Mouse (Mus musculus) olfactory bulb, adult 2 months (tissue): ENCODE data around the gene Acvr2a. TPM values are rescaled to one million over a fixed set of nuclear protein-coding genes. Genes with fewer than 3 reads are reported as not detected.

Experiments used
- H3K27ac ChIP-seq: fragments of 200-500 bp; 2 replicates; pipeline ENCODE4 v1.5.1; 2012; ENCODE audit warnings: low read depth, low read length; ENCODE audit not compliant: insufficient read depth
- H3K4me1 ChIP-seq: fragments of 200-500 bp; 2 replicates; pipeline ENCODE4 v1.6.1; 2012; ENCODE audit warnings: low read length; ENCODE audit not compliant: control insufficient read depth, insufficient read depth
- H3K4me3 ChIP-seq: fragments of 200-500 bp; 2 replicates; pipeline ENCODE4 v1.5.1; 2012; ENCODE audit warnings: mild to moderate bottlenecking, low read depth, low read length, moderate library complexity; ENCODE audit not compliant: insufficient read depth
- CTCF ChIP-seq: fragments of 200-500 bp; IDR thresholded peaks from 2 replicates; pipeline ENCODE4 v1.5.1; 2012; ENCODE audit warnings: low read depth, mild to moderate bottlenecking, low read length, moderate library complexity; ENCODE audit not compliant: insufficient read depth
- POLR2A ChIP-seq: fragments of 200-500 bp; IDR thresholded peaks from 2 replicates; pipeline ENCODE4 v1.6.1; 2012; ENCODE audit warnings: mild to moderate bottlenecking, low read depth, low read length, moderate library complexity; ENCODE audit not compliant: insufficient read depth
- WGBS: fragments of 180-500 bp; shearing (Covaris S2); methylation state at CpG from one replicate; pipeline ENCODE4 v1.1.7; 2018; 5-methylcytosine and 5-hydroxymethylcytosine counted together
- polyA plus RNA-seq: library from polyadenylated mRNA; stranded (reverse); fragments of >200 nt; gene quantifications from 2 replicates; pipeline ENCODE4 v1.2.4, GENCODE M21; 2012; ENCODE audit warnings: low replicate concordance; ENCODE audit not compliant: missing spikeins, insufficient read depth, insufficient read length

The Acvr2a gene
- polyA plus RNA-seq, 1 experiment: not detected

DNA sequence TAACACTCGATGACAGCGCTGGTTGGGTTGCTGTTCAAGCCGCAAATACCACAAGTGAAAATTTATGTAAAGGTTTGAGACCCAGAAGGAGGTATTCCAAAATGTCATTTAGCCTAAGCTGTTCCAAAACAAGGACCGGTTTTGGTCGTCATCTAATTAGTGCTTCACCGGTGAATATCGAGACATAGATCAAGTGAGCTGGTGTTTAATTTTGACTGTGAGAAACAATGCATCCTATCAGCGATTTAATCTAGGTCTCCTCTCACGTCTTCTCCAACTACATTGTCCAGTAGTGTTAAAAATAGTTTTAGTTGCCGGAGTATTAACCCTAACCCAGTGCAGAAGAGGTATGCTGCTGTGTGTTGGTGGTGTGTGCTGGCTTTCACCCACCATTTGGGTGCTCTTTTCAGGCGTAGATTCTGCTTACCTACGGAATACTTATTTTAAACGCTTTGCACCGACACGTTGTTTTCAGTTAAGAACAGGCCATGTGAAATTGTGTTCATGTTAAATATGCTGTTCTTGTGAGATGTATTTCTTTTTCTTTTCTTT lies 1.2 kb downstream of the Acvr2a start:
- H3K4me1 ChIP-seq: no peaks in the 10 kb centered on the region
- H3K4me3 ChIP-seq: peak overlapping the region; percentile 98
- TF ChIP-seq CTCF: no peak
- no peak for TF ChIP-seq POLR2A
- H3K27ac ChIP-seq: no peak overlapping the region; the same call in 1 of the 2 replicates
- WGBS: 3% methylated on average over 15 of the region's 15 CpGs

- H3K4me3 ChIP-seq: 0 out of 2 replicates have a peak overlapping the region, but pooled peaks have one; percentile 18
- H3K4me1 ChIP-seq: no peaks in the 10 kb centered on the region
- 27% methylated on average over 9 of the region's 9 CpGs for WGBS
- no peak overlapping the region for H3K27ac ChIP-seq
- no peak for TF ChIP-seq POLR2A
- TF ChIP-seq CTCF: no peak
Observed at GRCm38 (mm10) chr2:48816141-48817028, 2.5 kb downstream of the Acvr2a start.

DNA sequence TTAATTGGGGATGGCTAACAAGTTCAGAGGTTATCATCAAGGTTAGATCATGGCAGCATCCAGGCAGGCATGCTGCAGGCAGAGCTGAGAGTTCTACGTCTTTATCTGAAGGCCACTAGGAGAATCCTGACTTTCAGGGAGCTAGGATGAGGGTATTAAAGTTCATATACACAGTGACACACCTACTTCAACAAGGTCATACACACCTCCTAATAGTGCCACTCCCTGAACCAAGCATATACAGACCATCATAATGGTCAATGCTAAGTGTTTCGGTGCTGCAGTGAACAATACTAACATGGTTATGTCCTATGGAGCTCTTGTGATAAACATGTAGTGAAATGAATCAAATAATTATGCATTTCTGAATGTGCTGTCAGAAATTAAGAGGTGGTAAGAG lies 12.0 kb downstream of the Acvr2a start:
- Histone ChIP-seq H3K27ac (no peak overlapping the region), H3K4me1 (no peaks in the 10 kb centered on the region), H3K4me3 (no peak overlapping the region)
- TF ChIP-seq POLR2A (no peak), CTCF (no peak)
- WGBS: 100% methylated on average over 2 of the region's 2 CpGs

DNA sequence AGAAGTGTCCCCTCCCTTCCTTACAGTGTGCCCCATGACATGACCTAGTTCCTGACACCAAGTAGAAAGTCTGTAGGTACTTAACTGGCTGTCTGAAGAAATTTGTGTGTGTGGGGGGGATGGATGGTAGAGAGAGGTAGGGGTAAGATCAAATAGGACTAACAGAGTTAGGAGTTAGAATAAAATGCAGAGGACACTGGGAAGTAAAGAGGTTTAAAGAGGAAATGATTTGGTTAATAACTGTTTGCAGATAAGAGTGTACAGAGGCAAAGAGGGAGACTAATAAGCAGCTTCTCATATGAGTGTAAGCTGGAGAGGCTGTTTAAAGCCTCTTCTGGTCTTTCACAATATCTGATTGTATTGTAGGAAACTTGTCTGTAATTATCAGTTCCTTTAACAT lies 12.5 kb downstream of the Acvr2a start:
- TF ChIP-seq POLR2A: no peak
- no peak for TF ChIP-seq CTCF
- no peak overlapping the region for H3K4me3 ChIP-seq
- H3K4me1 ChIP-seq: no peaks in the 10 kb centered on the region
- no peak overlapping the region for H3K27ac ChIP-seq

- Histone ChIP-seq H3K4me1 (no peaks in the 10 kb centered on the region), H3K4me3 (no peak overlapping the region), H3K27ac (no peak overlapping the region)
- 92% methylated on average over 2 of the region's 2 CpGs for WGBS
- TF ChIP-seq POLR2A: no peak
- no peak for TF ChIP-seq CTCF
Observed at GRCm38 (mm10) chr2:48830492-48830891, 16.6 kb downstream of the Acvr2a start.

DNA sequence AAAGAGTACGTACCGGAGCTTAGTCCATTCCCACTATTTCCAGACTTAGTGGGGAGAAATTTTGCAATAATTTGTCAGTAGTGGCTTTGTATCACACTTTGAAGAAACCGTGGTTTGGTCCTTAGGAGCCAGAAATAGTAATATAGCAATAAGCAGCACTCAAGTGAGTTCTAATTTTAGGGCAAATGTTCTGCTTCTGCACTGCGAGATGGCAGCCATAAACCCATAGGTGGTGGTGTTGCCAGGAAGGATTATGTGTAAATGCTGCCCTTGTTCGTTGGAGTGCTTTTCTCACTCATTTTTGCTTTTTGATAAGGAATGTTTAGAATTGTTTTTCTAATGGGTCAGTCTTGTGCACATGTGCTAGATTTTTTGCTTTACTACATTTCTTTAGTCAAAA lies 18.4 kb downstream of the Acvr2a start:
- Histone ChIP-seq H3K27ac (no peak overlapping the region), H3K4me1 (no peaks in the 10 kb centered on the region), H3K4me3 (no peak overlapping the region)
- no peak for TF ChIP-seq CTCF
- no peak for TF ChIP-seq POLR2A
- WGBS: 76% methylated on average over 5 of the region's 5 CpGs

- 81% methylated on average over 3 of the region's 3 CpGs for WGBS
- TF ChIP-seq POLR2A (no peak), CTCF (no peak)
- no peak overlapping the region for H3K27ac ChIP-seq
- no peaks in the 10 kb centered on the region for H3K4me1 ChIP-seq
- no peak overlapping the region for H3K4me3 ChIP-seq
Observed at GRCm38 (mm10) chr2:48833884-48834450, 20.1 kb downstream of the Acvr2a start.

DNA sequence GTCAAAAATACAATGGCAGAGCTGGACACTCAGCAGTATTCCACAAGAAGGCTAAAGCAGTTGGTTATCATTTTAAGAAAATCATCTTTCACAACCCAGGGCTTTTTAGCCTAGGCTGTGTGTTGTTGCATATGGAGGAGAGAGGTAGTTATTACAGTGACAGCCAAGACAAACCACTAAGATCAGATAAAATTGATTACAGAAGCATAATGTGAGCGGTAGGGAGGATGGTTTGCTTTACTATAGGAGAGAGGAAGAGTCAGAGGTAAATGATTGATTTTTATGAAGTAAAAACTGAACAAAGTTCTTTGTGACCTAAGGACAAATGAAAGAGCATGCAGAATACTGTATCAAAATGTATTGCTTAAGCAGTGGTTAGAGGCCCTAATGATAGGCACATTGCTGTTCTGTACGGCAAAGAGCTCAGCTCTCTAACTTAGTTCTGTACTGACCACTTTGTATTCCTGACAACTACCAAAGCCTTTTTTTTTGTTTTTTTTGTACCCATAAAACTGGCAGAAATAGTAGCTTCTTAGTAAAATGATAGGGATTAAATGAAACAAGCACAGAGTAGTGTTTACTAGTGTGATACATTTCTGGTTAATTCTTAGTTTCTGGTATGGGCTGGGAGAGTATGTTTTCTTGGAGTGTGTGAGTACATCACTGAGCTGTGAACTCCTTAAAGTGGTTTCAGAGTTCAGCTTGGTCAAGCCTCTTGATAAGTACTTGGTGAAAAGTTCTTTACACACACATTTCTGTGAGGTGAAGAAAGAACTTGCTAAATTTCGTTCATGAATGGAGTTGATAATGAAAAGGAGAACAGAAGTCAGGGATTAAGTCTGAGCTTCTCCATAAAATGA lies 27.9 kb downstream of the Acvr2a start:
- Histone ChIP-seq H3K4me1 (no peaks in the 10 kb centered on the region), H3K4me3 (no peak overlapping the region), H3K27ac (no peak overlapping the region)
- TF ChIP-seq CTCF (no peak), POLR2A (no peak)
- WGBS: 77% methylated on average over 3 of the region's 3 CpGs
